Mouse (Mus musculus) thymus, postnatal 0 days (tissue): ENCODE measurements around the gene Ctbp1. TPM values are rescaled to one million over a fixed set of nuclear protein-coding genes. Genes with fewer than 3 reads are reported as not detected.
A peak's percentile ranks its signal among the peaks of the same experiment; 100 is the strongest.

Experiments used
- DNase-seq: peaks from one replicate; pipeline ENCODE4 v3.0.0-alpha.2; 2015; ENCODE audit warnings: low spot score
- polyA plus RNA-seq: library from polyadenylated mRNA; unstranded; fragments of >200 nt; fragmentation: Nextera tagmentation; extraction: Ambion mirVana; gene quantifications from 2 replicates; pipeline ENCODE4 v1.2.1, GENCODE M21; 2015

Ctbp1 gene
- polyA plus RNA-seq, 1 experiment from 2014 or later, result 297 TPM

DNA sequence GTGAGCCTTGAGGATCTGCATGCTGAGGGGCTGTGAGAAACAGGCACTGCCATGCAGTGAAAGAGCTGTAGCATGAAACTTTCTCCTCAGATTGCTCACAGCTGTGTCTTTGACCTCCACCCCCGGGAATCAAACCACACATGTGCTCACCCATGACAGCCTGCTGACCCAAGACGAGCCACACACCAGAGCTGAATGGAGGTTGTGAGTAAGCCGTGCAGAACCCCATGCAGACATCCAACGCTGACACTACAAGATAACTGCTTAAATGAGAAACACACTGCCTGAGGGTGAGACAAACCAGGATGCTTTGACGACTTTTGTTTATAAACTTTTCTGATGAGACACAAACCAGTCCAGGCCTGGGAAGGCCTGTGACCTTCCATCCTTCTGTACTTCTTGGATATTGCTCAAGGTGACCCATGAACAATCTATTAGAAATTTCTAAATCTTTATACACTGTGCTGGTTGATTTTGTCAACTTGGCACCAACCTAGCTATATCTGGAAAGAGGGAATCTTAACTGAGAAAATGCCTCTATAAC, 30.3 kb downstream of the Ctbp1 start:
- DNase-seq, result no peak

DNA sequence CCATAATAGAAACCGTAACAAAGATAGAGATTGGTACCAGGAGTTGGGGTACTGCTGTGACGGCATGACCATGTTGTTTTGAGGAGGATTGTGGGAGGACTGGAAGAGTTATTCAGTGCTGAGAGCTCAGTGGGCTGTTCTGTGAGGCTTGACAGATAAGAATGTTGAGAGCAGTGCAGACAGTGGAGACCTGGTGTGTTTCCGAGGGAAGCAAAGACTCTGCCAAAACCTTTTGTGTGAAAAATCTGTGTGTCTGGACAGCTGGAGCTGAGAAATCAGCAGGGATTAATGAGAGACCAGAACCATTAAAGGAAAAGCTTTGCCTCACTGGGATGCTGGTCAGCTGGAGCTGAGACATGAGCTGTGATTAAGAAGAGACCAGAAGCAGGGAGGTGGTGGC, 34.9 kb downstream of the Ctbp1 start:
- DNase-seq, result no peak

DNA sequence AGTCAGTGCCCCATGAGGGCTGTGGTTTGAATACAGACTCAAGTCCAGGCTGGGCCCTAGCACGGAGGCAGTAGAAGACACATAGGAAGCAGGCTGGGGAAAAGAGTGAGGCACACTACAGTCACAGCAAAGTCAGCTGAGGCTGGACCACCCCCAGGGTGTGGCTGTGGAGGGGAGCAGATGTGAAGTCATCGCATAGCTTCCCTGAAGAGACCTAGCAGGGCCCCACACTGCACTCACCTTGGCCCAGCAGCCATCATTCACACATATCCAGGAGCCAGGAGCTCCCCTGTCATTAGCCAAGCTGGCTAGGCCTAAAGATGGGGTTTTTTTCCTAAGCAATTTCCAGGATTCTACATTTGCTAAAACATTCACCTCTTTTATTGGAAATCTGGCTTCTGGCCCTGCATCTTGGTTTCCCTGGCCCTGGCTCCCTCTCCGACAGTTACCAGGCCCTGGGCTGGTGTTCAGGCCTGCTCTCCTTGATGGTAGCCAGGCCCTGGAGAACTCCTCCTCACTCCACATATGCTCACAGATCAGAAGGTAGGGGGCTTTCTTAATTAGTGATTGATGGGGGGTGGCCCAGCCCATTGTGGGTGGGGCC, 35.6 kb downstream of the Ctbp1 start:
- no peak for DNase-seq

DNA sequence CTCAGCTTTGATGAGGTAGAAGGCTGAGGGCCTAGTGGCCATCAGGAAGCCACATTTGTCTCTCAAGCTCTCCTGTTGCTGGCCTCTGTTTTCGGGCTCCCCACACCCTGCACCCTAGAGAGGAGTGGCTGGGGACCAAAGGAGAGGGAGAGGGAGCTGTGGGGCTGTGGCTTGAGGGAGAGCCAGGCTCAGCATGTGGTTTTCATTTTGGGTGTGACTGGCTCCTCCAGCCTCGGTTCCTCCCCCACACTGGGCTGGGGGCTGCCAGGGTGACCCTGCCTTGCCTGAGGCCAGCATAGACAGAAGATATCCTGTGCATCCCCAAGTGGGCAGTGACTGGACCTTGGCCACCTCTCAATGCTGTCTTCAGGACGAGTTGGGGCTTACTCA, 36.5 kb downstream of the Ctbp1 start:
- DNase-seq, result no peak

DNA sequence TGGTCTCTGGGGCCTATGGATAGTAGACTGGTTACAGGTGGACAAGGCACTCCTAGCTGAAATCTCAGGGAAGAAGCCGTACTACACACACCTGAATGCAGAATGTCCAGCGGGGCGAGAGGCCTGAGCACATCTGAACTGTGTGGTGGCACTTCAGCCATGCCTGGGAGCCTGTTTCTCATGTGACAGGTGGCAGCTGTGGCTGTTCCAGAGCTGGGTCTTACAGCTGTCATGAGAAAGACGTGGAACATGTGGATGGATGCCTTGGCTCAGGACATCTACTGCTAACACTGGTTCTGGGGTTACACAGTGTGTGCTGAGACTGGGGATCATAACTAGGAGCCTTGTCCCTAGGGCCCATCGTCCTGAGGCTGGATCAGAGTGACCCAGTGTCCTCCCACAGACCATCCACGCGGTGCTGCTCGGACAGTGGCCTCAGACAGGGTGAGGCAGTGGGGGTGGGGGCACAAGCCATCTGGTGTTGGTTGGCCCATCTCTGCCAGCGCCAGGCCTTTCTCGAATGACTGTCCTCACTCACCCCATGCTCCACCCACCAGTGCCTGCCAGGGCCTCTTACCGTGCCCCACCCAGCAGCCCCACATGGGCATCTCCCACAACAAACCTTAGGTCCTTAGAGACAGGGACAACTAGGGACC, 37.1 kb downstream of the Ctbp1 start:
- DNase-seq, result no peak

DNA sequence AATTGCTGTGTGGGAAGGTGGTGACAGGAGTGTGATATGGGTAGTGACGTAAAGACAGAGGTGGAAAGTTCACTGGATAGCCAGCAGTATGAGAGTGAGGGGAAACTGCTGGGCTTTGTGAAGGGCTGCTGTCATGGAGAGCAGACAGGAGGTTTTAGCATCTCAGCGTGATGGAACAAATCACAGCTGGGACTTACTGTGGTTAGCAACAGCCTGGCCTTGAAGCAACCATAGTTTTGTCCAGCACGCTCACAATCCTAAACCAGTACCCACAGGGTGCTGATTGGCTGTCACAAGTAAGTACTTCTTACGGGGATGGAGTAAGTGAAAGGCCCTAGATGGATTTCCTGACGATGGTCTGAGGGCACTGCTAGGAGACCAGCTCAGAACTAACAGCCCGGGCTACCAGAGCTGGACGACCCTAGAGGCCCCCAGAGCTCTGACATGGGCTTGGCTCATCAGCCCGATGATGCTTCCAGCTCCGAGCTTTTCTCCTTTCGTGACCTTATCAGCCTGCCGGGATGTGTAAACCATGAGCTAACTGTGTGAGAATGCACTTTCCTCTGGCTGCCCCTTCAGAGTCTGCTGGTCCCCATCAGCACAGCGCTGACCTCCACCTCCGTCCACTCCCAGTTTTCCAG, 40.3 kb downstream of the Ctbp1 start:
- DNase-seq, result no peak

DNA sequence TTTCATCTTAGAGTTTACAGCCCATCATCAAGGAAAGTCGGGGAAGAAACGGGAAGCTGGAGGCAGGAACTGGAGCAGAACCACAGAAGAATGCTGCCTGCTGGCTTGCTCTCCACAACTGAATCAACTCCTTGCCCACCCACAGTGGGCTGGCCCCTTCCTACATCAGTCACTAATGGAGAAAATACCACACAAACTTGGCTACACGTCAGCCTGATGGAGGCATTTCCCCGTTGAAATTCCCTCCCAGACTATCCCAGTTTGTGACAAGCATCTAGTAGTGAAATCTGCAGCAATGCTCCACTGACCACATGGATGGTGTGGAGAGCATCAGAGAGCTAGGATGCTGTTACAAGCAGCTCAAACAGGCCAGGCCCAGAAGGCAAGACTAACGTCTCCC, 42.0 kb downstream of the Ctbp1 start:
- no peak for DNase-seq

DNA sequence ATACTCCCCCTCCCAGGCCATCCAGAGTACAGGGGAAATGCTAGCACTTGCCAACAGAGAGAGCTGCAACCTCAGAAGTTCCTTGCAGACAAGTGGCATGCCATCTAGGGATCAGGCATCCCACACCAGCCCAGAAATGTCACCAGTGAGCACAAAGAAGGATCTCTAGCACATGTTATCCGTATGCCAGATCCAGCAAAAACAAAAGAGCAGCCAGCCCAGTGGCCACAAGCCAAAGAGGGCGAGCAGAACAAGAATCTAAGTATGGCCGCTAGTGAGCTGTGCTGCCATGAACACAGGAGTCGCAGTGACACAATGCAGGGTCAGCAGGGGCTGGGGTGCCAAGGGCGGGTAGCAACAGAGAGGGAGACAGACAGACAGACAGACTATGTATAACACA, 44.5 kb downstream of the Ctbp1 start:
- DNase-seq, result no peak

DNA sequence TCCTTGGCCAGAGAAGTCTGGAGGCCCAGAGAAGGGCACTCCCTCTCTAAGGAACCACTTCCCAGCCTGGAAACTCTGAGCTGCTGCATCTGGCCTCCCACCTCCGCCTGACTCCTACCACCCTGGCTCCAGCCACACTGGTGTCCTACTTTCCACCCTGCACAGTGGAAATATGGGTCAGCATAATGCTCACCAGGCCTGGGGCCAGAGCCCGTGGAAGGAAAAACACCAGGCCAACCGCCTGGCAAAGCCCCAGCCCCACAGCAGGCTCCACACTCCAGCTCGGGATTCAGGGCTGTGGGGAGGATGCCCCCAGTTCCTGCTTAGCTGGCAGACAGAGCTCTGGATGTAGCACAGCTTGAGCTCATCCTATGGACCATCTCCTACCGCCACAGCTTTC, 46.4 kb downstream of the Ctbp1 start:
- no peak for DNase-seq

DNA sequence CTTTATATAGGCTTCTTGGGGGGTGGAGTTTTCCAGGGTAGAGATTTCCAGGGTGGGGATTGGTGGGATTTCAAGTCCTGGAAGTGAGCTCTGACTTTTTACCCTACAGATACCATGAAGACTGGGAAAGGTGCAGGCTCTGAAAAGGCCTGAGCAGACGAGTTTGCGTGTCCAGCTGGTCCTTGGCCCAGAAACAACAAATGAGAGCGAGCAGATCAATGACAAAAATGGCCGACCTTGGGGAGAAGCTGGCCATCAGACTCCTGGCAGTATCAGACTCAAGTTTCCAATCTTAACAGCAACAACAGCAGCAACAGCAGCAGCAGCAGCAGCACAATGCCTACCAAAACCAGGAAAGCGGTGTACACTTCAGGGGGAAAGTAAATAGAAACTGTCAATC, 49.1 kb downstream of the Ctbp1 start:
- no peak for DNase-seq

DNA sequence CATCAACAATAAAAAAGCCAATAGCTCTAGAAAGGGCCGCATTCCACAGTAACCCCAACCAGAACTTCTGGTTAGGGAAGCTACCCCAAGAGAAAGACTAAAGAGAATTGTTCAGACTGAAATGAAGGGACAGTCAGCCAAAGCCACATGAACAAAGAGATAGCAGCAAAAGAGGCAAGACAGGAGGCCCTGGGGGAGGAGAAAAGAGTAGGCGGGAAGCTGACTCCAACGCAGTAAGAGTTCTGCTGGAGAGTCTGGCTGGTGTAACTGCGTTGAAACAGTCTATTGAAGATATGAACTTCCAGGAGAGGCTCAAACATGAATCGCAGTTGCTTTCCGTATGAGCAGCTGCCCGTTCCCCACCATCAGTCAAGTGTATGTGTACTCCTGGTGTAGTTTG, 50.3 kb downstream of the Ctbp1 start:
- DNase-seq, result no peak

DNA sequence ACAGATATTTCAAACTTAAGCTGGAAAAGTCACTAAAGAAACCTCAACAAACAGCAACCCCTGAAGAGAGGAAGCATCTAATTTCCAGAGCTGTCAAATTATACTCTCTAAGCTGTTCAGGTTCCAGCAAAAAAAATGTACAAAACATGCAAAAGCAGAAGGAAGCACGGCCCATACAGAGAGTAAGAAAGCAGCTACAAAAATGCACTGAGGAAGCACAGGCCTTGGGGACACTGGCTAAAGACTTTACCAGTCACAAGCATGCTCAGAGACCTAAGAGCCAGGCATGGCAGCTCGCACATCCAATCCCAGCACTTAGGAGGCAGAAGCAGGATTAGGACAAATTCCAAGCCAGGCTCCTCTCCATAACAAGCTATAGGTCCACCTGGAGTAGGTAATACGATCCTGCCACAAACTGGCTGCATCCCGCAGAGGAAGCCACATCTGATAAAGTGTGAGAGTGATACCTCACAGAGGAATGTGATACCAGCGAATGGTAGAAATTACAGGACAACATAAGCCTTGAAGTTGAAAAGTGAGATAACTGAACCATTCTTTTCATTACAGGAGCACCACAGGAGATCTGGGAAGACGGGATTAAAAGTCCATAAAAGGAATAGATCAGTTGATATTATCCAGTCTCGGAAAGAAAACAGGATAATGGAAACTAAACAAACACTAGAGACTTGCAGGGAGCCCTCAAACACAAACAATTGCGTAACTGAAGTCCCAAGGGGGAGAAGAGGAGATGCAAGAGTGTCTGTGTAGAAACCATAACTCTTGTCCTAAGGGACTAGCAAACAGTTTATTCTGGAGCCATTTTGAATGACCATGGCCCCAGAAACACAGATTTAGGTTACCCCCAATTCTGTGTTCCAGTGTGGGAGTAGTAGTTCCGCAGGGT, 51.7 kb downstream of the Ctbp1 start:
- no peak for DNase-seq

DNA sequence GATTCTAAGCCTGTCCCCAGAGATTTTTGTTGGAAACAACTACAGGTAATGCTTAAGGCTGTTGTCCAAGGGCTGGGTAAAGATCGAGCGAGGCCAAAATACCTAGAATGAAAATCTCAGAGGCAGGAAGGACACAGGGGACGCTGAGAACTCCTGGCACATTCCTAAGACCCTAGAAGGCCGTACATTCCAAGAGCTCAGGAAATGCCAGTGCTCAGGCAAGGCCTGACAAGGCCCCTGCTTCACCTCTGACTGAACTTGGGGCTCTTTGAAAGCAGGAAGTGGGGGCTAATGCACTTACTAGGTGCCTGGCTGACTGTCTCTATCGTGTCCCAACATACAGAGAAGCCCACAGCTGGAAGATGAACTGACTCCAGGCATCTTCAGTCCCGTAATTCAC, 52.4 kb downstream of the Ctbp1 start:
- peak; percentile 8 for DNase-seq

DNA sequence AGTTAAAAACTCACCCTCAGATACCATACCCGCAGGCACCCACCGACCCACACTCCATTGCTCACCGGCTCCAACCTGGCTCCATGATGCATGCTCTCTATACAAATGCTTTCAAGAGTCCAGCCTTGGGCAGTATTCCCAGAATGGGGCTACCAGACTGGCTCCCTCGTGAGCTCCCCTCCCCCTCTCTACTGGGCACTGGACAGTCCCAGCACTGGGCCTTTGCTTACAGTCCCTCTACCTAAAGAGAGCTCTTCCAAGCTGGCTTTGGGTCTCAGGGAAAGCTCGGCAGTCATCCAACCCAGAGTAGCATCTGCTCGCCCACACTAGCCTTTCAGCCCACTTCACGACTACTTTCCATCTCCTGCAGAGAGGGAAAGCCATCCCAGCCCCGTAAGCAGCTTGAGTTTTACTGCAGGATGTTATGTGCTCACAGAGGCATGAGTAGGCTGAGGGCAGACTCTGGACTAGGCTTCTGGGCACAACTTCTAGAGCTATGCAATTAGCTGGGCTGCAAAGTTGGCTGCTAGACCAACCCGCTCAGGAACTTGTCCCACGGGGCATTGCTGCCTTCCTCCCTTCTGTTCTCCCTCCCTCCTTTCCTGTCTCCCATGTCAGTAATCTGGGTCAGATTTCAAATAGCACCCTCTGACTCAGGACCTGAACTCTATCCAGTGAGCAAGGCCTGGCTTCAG, 54.3 kb downstream of the Ctbp1 start:
- DNase-seq, result no peak

DNA sequence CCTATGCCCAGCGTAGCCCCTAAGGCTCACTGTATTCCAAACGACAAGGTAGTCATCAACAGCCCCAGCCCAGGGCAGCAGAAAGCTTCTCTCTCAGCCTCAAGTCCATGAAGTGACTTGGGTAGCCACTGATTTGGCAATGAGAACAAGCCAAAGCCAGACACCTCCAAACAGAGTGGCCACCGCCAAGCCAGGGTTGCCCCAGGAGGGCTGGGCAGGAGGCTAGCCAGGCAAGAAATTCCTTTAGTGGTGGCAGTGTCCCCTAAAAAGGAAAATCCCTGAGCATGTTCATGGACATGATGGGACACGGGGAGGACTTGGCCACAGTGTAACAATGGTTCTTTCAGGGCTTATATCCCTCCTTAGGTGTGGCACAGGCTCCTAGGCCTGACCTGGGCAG, 55.0 kb downstream of the Ctbp1 start:
- DNase-seq, result no peak

DNA sequence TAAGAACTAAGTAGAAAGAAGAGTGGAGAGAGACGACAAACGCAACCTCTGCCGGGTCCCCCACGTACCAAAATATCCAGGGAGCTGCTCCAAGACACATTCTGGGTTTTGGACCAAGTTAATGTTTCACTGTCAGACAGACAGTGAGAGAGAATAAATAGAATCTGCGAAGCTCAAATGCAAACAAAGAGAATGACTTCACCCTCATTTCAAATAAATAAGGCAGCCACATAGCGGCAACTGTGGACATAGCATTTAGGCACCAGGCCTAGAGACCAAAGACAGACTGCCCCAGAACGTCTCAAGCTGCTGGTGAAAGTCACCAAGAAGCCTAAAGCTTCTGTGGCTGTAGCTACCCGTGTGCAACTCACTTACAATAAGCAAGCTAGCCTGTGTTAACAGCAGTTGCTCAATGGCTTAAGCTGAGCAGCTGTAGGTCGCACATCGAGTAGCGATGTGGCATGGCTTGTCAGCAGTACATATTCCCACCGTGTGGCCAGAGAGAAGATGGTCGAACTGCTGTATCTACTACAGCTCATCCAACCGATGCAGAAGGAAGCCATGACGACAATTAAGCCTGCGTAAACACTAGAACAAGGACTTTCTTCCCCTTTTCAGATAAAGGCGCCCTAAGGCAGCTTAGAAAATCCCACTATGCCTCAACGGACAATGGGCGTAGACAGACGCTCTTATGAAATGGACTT, 55.9 kb downstream of the Ctbp1 start:
- no peak for DNase-seq

DNA sequence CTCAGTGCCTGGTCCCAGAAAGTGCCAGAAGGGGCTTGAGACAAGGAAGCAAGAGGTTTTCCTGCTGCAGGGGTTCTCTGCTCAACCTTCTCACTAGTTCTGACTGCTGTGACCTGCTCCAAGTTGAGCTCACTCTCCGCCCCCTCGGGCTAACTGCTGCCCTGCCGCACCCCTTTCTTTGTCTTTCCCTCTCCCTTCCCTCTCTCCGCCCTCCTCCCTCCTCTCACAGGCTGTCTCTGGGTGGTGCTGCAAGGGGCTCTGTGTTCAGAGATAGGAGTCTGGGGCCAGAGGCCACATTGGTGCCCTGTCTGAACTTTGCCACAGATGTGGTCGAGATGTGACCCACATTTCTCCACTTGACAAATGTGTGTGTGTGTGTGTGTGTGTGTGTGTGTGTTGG, 56.7 kb downstream of the Ctbp1 start, which contains the start of gene Spon2:
TSS of gene Spon2 (minus strand) at position 375 of the 400 bp plus-strand sequence.
- DNase-seq, result peak; percentile 10

DNA sequence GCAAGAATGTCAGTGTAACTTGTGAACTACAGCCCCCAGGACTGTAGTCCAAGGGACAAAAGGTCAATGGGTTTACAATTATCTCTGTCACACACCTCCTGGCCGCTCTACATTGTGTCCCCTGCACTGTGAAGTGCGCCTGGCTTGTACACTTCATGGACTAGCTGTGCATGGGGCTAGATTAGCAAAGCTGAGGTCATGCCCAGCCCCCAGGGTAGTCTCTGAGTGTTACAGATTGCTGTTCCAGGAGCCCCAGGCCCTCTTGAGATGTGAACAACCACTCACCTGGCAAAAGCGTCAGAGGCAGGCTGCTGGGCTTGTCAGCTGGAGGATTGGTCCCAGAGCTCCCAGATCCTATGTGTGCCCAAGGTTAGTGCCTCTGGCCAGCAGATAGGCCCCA, 57.1 kb downstream of the Ctbp1 start:
- no peak for DNase-seq

DNA sequence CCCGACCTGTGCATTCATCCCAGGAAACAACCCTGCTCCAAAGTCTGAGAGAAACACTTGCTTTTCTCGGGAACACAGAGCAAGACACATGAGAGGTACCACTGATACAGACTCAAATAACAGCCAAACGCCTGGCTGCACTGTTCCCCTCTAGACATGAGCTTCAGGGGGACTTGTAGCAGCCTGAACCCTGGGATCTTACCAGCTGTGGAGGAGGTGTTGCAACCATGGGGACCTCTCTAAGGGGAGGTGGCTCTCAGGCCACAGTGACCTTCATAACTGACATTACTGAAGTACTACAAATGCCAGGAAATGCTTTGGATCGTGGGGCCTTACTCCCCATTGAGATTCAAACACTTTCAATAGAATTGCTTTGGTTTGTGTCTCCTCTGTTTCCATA, 60.1 kb downstream of the Ctbp1 start:
- DNase-seq, result no peak

DNA sequence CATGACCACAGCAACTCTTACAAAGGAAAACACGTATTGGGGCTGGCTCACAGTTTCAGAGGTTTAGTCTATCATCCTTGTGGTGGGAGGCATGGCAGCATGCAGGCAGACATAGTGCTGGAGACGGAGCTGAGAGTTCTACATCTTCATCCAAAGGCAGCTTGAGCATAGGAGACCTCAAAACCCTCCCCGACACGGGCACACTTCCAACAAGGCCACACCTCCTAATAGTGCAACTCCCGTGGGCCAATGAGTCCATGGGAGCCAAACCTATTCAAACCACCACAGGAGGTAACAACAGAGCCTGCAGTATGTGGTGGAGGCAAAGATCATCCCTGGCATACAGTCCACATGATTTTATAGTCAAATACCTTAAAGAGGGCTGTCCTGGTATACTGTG, 63.5 kb downstream of the Ctbp1 start:
- DNase-seq, result no peak
